In the genomic region with DNA sequence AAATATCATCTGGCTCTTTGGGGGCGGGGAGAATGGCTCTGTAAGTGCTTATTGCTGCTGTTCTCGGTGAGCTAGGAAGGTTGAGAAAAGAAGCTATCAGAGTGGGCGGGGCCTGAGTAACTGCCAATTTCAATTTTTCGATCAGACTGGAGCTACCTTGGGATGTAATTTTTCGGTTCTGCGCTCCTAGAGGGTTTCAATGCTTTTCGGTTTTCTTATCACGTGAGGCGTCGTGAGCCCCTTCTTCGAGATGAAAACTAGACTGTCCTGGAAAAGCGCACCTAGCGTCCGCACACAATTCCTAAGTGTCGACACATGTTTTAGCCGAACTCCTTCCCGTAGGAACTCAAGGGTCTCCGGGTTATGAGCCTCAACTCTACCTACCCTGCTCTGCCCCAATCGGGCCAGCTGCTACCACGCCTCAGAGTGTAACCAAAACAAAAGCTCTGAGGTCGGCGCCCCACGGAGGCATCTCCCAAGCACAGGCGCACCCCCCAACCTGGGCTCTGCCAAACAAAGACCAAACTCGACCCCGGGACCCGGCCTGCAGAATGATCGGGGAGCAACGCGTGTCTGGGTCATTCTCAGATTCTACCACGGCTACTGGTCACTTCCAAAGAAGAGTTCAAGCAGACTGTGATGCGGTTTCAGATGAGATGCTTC, we compare ENCODE assay signal across 8 mouse cellular contexts. TPM values are rescaled to one million over a fixed set of nuclear protein-coding genes. Genes with fewer than 3 reads are reported as not detected.
DNase-seq lines count a peak whose midpoint lies in the region; ATAC-seq lines count a peak whose summit lies in the region.

No protein-coding gene starts in this region.

- H3K36me3 ChIP-seq in limb, embryonic 10.5 days, result peaks cover 24% of the 10 kb centered on the region
- peaks cover 18% of the 10 kb centered on the region for H3K36me3 ChIP-seq in midbrain, embryonic 10.5 days
- H3K36me3 ChIP-seq in splenic B cell, adult 2 months (ENCODE audit: control insufficient read depth, insufficient read depth, low read length, poor library complexity, severe bottlenecking), result no peaks in the 10 kb centered on the region

- H3K9me3 ChIP-seq in limb, embryonic 10.5 days (replicated peaks), result no peaks in the 10 kb centered on the region
- no peaks in the 10 kb centered on the region for H3K9me3 ChIP-seq in midbrain, embryonic 10.5 days (replicated peaks)

- peak overlapping the region; percentile 79 for H3K4me3 ChIP-seq in limb, embryonic 10.5 days
- H3K4me3 ChIP-seq in midbrain, embryonic 10.5 days, result peak overlapping the region; percentile 80

- ATAC-seq in frontal cortex, adult (ENCODE audit: low TSS enrichment), result peak; percentile 45

- peak; percentile 64 for DNase-seq in embryo, embryonic 10 days (ENCODE audit: low spot score)
- no peak for DNase-seq in embryo, embryonic 9.5 days (ENCODE audit: extremely low spot score)
- peak; percentile 54 for DNase-seq in c-Kit-positive CD71-positive TER-119-positive erythroid progenitor cells, embryonic 14.5 days (ENCODE audit: low spot score)
- peak; percentile 16 for DNase-seq in hindlimb bud, embryonic 11.5 days (ENCODE audit: extremely low spot score, low read depth, low spot score)
- DNase-seq in limb, embryonic 10.5 days (ENCODE audit: low spot score), result peak; percentile 77
- DNase-seq in midbrain, embryonic 10.5 days (ENCODE audit: low spot score), result no peak
- peak; percentile 45 for DNase-seq in splenic B cell, adult 2 months (ENCODE audit: low read depth, low spot score)

- no peaks in the 10 kb centered on the region for H3K4me1 ChIP-seq in limb, embryonic 10.5 days
- H3K4me1 ChIP-seq in midbrain, embryonic 10.5 days, result peaks cover 8% of the 10 kb centered on the region

- H3K27ac ChIP-seq in limb, embryonic 10.5 days, result peak overlapping the region; percentile 92
- peak overlapping the region; percentile 94 for H3K27ac ChIP-seq in midbrain, embryonic 10.5 days (replicated peaks)

- no peaks in the 10 kb centered on the region for H3K27me3 ChIP-seq in limb, embryonic 10.5 days (ENCODE audit: low read depth, poor library complexity, severe bottlenecking)
- H3K27me3 ChIP-seq in midbrain, embryonic 10.5 days (ENCODE audit: low read depth, poor library complexity, severe bottlenecking), result no peaks in the 10 kb centered on the region
- no peaks in the 10 kb centered on the region for H3K27me3 ChIP-seq in splenic B cell, adult 2 months (ENCODE audit: control insufficient read depth, insufficient read depth, low read length, poor library complexity, severe bottlenecking)

- WGBS in limb, embryonic 10.5 days, result 1% methylated on average over 32 of the region's 32 CpGs
- 2% methylated on average over 32 of the region's 32 CpGs for WGBS in midbrain, embryonic 10.5 days

RNA-seq across cellular contexts. Expression of a gene that starts 0.8 kb away (rescaled TPM):
- 14.2 and 15.6 TPM in 2 replicates for polyA plus RNA-seq in limb, embryonic 10.5 days (2016; fragmentation: Nextera tagmentation; extraction: Ambion mirVana)
- polyA plus RNA-seq in midbrain, embryonic 10.5 days (2016; fragmentation: Nextera tagmentation; extraction: Ambion mirVana), result 18.4 and 18.5 TPM in 2 replicates

RNA-seq across cellular contexts. Expression of a gene that starts 32.3 kb away (rescaled TPM):
- polyA plus RNA-seq in limb, embryonic 10.5 days (2016; fragmentation: Nextera tagmentation; extraction: Ambion mirVana), result 711 and 800 TPM in 2 replicates
- polyA plus RNA-seq in midbrain, embryonic 10.5 days (2016; fragmentation: Nextera tagmentation; extraction: Ambion mirVana), result 654 and 763 TPM in 2 replicates

RNA-seq across cellular contexts. Expression of a gene that starts 38.7 kb away (rescaled TPM):
- 0.55 and 0.82 TPM in 2 replicates for polyA plus RNA-seq in limb, embryonic 10.5 days (2016; fragmentation: Nextera tagmentation; extraction: Ambion mirVana)
- polyA plus RNA-seq in midbrain, embryonic 10.5 days (2016; fragmentation: Nextera tagmentation; extraction: Ambion mirVana), result 0.95 and 1.1 TPM in 2 replicates

RNA-seq across cellular contexts. Expression of a gene that starts 39.9 kb away (rescaled TPM):
- 16.0 and 19.2 TPM in 2 replicates for polyA plus RNA-seq in limb, embryonic 10.5 days (2016; fragmentation: Nextera tagmentation; extraction: Ambion mirVana)
- 17.6 and 19.4 TPM in 2 replicates for polyA plus RNA-seq in midbrain, embryonic 10.5 days (2016; fragmentation: Nextera tagmentation; extraction: Ambion mirVana)

Comparison
In these comparisons a context has a peak if more than half of its experiments do, and no peak if none do; other contexts are left out.
1. DNase-seq: peak in embryo, embryonic 10 days (single experiment), c-Kit-positive CD71-positive TER-119-positive erythroid progenitor cells, embryonic 14.5 days (single experiment), hindlimb bud, embryonic 11.5 days (single experiment), limb, embryonic 10.5 days (single experiment) and splenic B cell, adult 2 months (single experiment); none in embryo, embryonic 9.5 days (single experiment) and midbrain, embryonic 10.5 days (single experiment).